Mouse (Mus musculus) embryonic facial prominence, embryonic 15.5 days (tissue): ENCODE measurements around the gene Pex3. TPM values are rescaled to one million over a fixed set of nuclear protein-coding genes. Genes with fewer than 3 reads are reported as not detected.

Source experiments
- ATAC-seq: fragments of 200-750 bp; cut with Nextera tagmentation; 2 replicates; pipeline ENCODE4 v1.8.0; 2017; ENCODE audit warnings: low read depth, moderate TSS enrichment; ENCODE audit not compliant: insufficient number of reproducible peaks, low FRiP score, low TSS enrichment
- H3K27ac ChIP-seq: fragments of 300-500 bp; sonication (generic); replicated peaks from 2 replicates; pipeline ENCODE4 v1.5.1; 2015; ENCODE audit warnings: mild to moderate bottlenecking, inconsistent platforms
- H3K27me3 ChIP-seq: fragments of 300-500 bp; sonication (generic); 2 replicates; pipeline ENCODE4 v1.6.1; 2015; ENCODE audit warnings: inconsistent platforms
- H3K36me3 ChIP-seq: fragments of 300-500 bp; sonication (generic); 2 replicates; pipeline ENCODE4 v1.6.1; 2015; ENCODE audit warnings: mild to moderate bottlenecking, inconsistent platforms
- H3K4me1 ChIP-seq: fragments of 300-500 bp; sonication (generic); 2 replicates; pipeline ENCODE4 v1.6.1; 2015; ENCODE audit warnings: inconsistent platforms
- H3K4me2 ChIP-seq: fragments of 300-500 bp; sonication (generic); replicated peaks from 2 replicates; pipeline ENCODE4 v1.6.1; 2015; ENCODE audit warnings: mild to moderate bottlenecking, inconsistent platforms
- H3K4me3 ChIP-seq: fragments of 300-500 bp; sonication (generic); replicated peaks from 2 replicates; pipeline ENCODE4 v1.5.1; 2015; ENCODE audit warnings: mild to moderate bottlenecking, inconsistent platforms
- H3K9ac ChIP-seq: fragments of 300-500 bp; sonication (generic); 2 replicates; pipeline ENCODE4 v1.6.1; 2015; ENCODE audit warnings: inconsistent platforms
- H3K9me3 ChIP-seq: fragments of 300-500 bp; sonication (generic); replicated peaks from 2 replicates; pipeline ENCODE4 v1.6.1; 2016; ENCODE audit warnings: inconsistent platforms
- WGBS: fragments of 180-500 bp; shearing (Covaris S2); methylation state at CpG from one replicate; pipeline ENCODE4 v1.1.7; 2015; 5-methylcytosine and 5-hydroxymethylcytosine counted together
- polyA plus RNA-seq: library from polyadenylated mRNA; unstranded; fragments of >200 nt; fragmentation: Nextera tagmentation; extraction: Ambion mirVana; gene quantifications from 2 replicates; pipeline ENCODE4 v1.2.1, GENCODE M21; 2015

Gene Pex3
- polyA plus RNA-seq, 1 experiment from 2014 or later: 32.8 TPM

- Histone ChIP-seq H3K36me3 (no peaks in the 10 kb centered on the region), H3K4me1 (peaks cover 6% of the 10 kb centered on the region), H3K4me3 (no peak overlapping the region), H3K27ac (no peak overlapping the region), H3K27me3 (peaks cover 7% of the 10 kb centered on the region; the same call in 1 of the 2 replicates), H3K9ac (no peak overlapping the region), H3K9me3 (no peaks in the 10 kb centered on the region), H3K4me2 (no peak overlapping the region)
- ATAC-seq: no peak
- 70% methylated on average over 9 of the region's 9 CpGs for WGBS
Observed at GRCm38 (mm10) chr10:13570697-13571538, 18.0 kb upstream of the Pex3 start.

- no peak overlapping the region for H3K9ac ChIP-seq
- 26% methylated on average over 7 of the region's 7 CpGs for WGBS
- H3K9me3 ChIP-seq: no peaks in the 10 kb centered on the region
- H3K4me2 ChIP-seq: no peak overlapping the region
- no peaks in the 10 kb centered on the region for H3K36me3 ChIP-seq
- H3K4me1 ChIP-seq: peaks cover 9% of the 10 kb centered on the region
- H3K4me3 ChIP-seq: no peak overlapping the region
- peaks cover 7% of the 10 kb centered on the region; the same call in 1 of the 2 replicates for H3K27me3 ChIP-seq
- ATAC-seq: no peak
- no peak overlapping the region for H3K27ac ChIP-seq
Observed at GRCm38 (mm10) chr10:13569818-13570217, 16.9 kb upstream of the Pex3 start.

- Histone ChIP-seq H3K27me3 (peaks cover 7% of the 10 kb centered on the region; the same call in 1 of the 2 replicates), H3K4me2 (no peak overlapping the region), H3K9ac (no peak overlapping the region), H3K4me3 (no peak overlapping the region), H3K36me3 (peaks cover 18% of the 10 kb centered on the region; the same call in 1 of the 2 replicates), H3K27ac (no peak overlapping the region), H3K4me1 (peaks cover 15% of the 10 kb centered on the region), H3K9me3 (no peaks in the 10 kb centered on the region)
- WGBS: 49% methylated on average over 13 of the region's 13 CpGs
- ATAC-seq: no peak
Observed at GRCm38 (mm10) chr10:13566393-13566792, 13.5 kb upstream of the Pex3 start.

GRCm38 (mm10) chr10:13565080-13565448, 12.1 kb upstream of the Pex3 start:
- ATAC-seq: no peak

GRCm38 (mm10) chr10:13564364-13565079, 11.6 kb upstream of the Pex3 start:
- H3K4me1 ChIP-seq: peaks cover 9% of the 10 kb centered on the region
- peak overlapping the region; percentile 32 for H3K4me3 ChIP-seq
- H3K27ac ChIP-seq: no peak overlapping the region
- no peaks in the 10 kb centered on the region for H3K9me3 ChIP-seq
- 24% methylated on average over 24 of the region's 24 CpGs for WGBS
- peak overlapping the region; percentile 51 for H3K4me2 ChIP-seq
- no peak overlapping the region for H3K9ac ChIP-seq
- peaks cover 7% of the 10 kb centered on the region; the same call in 1 of the 2 replicates for H3K27me3 ChIP-seq
- peaks cover 31% of the 10 kb centered on the region for H3K36me3 ChIP-seq
- peak; percentile 67; the same call in 1 of the 2 replicates for ATAC-seq

More at GRCm38 (mm10) chr10:13565080-13565448, 12.1 kb upstream of the Pex3 start:
- H3K9ac ChIP-seq: no peak overlapping the region
- no peaks in the 10 kb centered on the region for H3K9me3 ChIP-seq
- H3K4me3 ChIP-seq: peak overlapping the region; percentile 32
- peak overlapping the region; percentile 51 for H3K4me2 ChIP-seq
- peaks cover 7% of the 10 kb centered on the region; the same call in 1 of the 2 replicates for H3K27me3 ChIP-seq
- peaks cover 14% of the 10 kb centered on the region for H3K4me1 ChIP-seq
- no peak overlapping the region for H3K27ac ChIP-seq
- H3K36me3 ChIP-seq: peaks cover 30% of the 10 kb centered on the region
- WGBS: 17% methylated on average over 8 of the region's 8 CpGs

- no peak for ATAC-seq
- H3K27ac ChIP-seq: no peak overlapping the region
- peaks cover 31% of the 10 kb centered on the region for H3K36me3 ChIP-seq
- H3K4me3 ChIP-seq: no peak overlapping the region
- no peak overlapping the region for H3K9ac ChIP-seq
- H3K9me3 ChIP-seq: no peaks in the 10 kb centered on the region
- no peak overlapping the region for H3K4me2 ChIP-seq
- no peaks in the 10 kb centered on the region for H3K27me3 ChIP-seq
- peaks cover 9% of the 10 kb centered on the region; the same call in 1 of the 2 replicates for H3K4me1 ChIP-seq
- 90% methylated on average over 13 of the region's 13 CpGs for WGBS
Observed at GRCm38 (mm10) chr10:13560014-13560674, 7.2 kb upstream of the Pex3 start.

- Histone ChIP-seq H3K36me3 (no peaks in the 10 kb centered on the region), H3K27ac (no peak overlapping the region), H3K27me3 (no peaks in the 10 kb centered on the region), H3K4me3 (no peak overlapping the region), H3K4me1 (peaks cover 10% of the 10 kb centered on the region; the same call in 1 of the 2 replicates), H3K9me3 (no peaks in the 10 kb centered on the region), H3K9ac (no peak overlapping the region), H3K4me2 (no peak overlapping the region)
- ATAC-seq: no peak
- WGBS: 86% methylated on average over 1 of the region's 1 CpGs
Observed at GRCm38 (mm10) chr10:13554316-13554715, 1.4 kb upstream of the Pex3 start.

GRCm38 (mm10) chr10:13553498-13553985, 600 bp upstream of the Pex3 start:
- peaks cover 10% of the 10 kb centered on the region; the same call in 1 of the 2 replicates for H3K4me1 ChIP-seq
- no peak overlapping the region; the same call in 1 of the 2 replicates for H3K27ac ChIP-seq
- H3K9ac ChIP-seq: peak overlapping the region; percentile 62
- ATAC-seq: no peak
- peak overlapping the region; percentile 63 for H3K4me2 ChIP-seq
- no peaks in the 10 kb centered on the region for H3K9me3 ChIP-seq
- WGBS: 26% methylated on average over 10 of the region's 10 CpGs
- peak overlapping the region; percentile 58 for H3K4me3 ChIP-seq
- no peaks in the 10 kb centered on the region for H3K27me3 ChIP-seq
- no peaks in the 10 kb centered on the region for H3K36me3 ChIP-seq

GRCm38 (mm10) chr10:13541721-13542120, 11.2 kb downstream of the Pex3 start:
- no peaks in the 10 kb centered on the region for H3K9me3 ChIP-seq
- no peaks in the 10 kb centered on the region for H3K27me3 ChIP-seq
- H3K4me2 ChIP-seq: no peak overlapping the region
- H3K27ac ChIP-seq: no peak overlapping the region
- H3K4me1 ChIP-seq: no peaks in the 10 kb centered on the region
- 90% methylated on average over 5 of the region's 5 CpGs for WGBS
- H3K4me3 ChIP-seq: no peak overlapping the region
- ATAC-seq: no peak
- H3K36me3 ChIP-seq: peaks cover 44% of the 10 kb centered on the region
- H3K9ac ChIP-seq: no peak overlapping the region

- Histone ChIP-seq H3K4me2 (no peak overlapping the region), H3K9me3 (no peaks in the 10 kb centered on the region), H3K27me3 (no peaks in the 10 kb centered on the region), H3K9ac (no peak overlapping the region), H3K36me3 (peaks cover 46% of the 10 kb centered on the region), H3K4me1 (no peaks in the 10 kb centered on the region), H3K27ac (no peak overlapping the region), H3K4me3 (no peak overlapping the region)
- WGBS: 88% methylated on average over 7 of the region's 7 CpGs
- no peak for ATAC-seq
Observed at GRCm38 (mm10) chr10:13539769-13540333, 13.1 kb downstream of the Pex3 start.
